Mouse (Mus musculus) gonadal fat pad, adult 2 months (tissue): ENCODE measurements at regions not wholly inside any gene's neighbourhood (a gene's known extent, or its start where the extent isn't known, plus 50 kb on each side); places are given as distances from the start of the nearest gene placed in this dataset.

Source experiments
- DNase-seq: peaks from one replicate; pipeline ENCODE4 v3.0.0-alpha.2; 2012; ENCODE audit warnings: low read depth

GRCm38 (mm10) chr4:97377593-97378542 lies 194.9 kb upstream of the Gm10192 start:
- DNase-seq, result no peak

DNA sequence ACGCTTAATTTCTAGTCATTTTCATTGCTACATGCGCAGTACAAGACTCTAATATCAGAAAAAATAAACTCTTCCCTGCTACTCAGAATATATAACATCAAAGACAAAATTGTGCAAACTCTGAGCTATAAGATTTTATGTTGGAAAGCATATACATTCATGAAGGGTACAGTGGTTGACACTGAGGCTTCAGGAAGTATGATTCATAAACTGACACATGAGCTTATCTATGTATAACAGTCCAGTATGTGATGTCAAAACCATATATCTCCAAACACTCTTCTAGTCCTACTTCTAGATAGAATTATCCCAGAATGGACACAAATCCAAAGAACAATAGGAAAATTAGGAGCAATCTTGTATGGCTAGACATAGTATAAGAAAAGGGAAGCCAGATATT lies 177.5 kb upstream of the Gm10192 start:
- no peak for DNase-seq

- no peak for DNase-seq
Observed at GRCm38 (mm10) chr4:97357958-97358357, 175.0 kb upstream of the Gm10192 start.

DNA sequence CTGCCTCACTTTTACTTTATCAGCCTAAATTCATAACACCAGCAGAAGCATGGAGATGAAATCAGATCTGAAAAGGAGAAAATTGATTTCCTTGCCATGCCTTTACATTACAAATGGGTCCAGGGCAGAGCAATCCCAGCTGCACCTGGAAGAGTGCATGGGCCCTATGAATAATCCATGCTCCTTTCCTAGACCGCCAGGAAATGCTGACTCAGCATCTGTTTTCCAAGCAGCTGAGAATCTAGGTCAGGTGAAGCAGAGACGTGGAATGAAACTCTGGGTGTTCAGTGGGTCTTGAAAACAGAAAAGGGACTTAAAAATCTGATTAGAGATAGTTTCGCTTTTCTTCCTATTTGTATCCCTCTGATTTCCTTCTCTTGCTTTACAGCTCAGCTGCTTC lies 163.8 kb upstream of the Gm10192 start:
- DNase-seq, result no peak

DNA sequence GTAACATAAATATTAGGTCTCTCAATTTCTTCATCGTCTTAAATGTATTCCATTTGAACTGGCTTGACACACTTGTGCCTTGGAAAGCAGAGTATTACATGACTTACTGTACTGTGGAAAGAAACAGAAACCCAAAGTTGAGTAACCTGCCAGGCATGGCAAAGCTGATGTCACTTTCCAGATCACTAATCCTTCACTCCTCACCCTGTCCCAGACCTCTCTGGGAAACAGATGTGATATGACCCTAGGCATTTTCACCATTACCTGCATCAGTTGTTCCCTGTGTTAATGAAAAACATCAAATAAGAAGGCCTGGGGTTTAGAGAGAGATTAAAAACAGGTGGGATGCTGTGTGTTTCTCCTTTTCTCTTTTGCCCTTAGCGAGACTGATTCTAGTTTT lies 161.4 kb upstream of the Gm10192 start:
- DNase-seq, result peak; percentile 68

- DNase-seq, result no peak
Observed at GRCm38 (mm10) chr4:97343378-97343777, 160.4 kb upstream of the Gm10192 start.
